Mouse (Mus musculus) forebrain, embryonic 10.5 days (tissue): ENCODE results near the gene Carns1. TPM values are rescaled to one million over a fixed set of nuclear protein-coding genes. Genes with fewer than 3 reads are reported as not detected.

Source experiments
- DNase-seq: peaks from one replicate; pipeline ENCODE4 v3.0.0-alpha.2; 2017; ENCODE audit warnings: low spot score; ENCODE audit errors: extremely low spot score
- H3K27ac ChIP-seq: fragments of 300-500 bp; sonication (generic); 2 replicates; pipeline ENCODE4 v1.5.1; 2016; ENCODE audit warnings: mild to moderate bottlenecking
- H3K27me3 ChIP-seq: fragments of 300-500 bp; sonication (generic); 2 replicates; pipeline ENCODE4 v1.6.1; 2016; ENCODE audit warnings: mild to moderate bottlenecking; ENCODE audit not compliant: poor library complexity, severe bottlenecking
- H3K36me3 ChIP-seq: fragments of 300-500 bp; sonication (generic); replicated peaks from 2 replicates; pipeline ENCODE4 v1.6.1; 2016; ENCODE audit warnings: mild to moderate bottlenecking, moderate library complexity
- H3K4me1 ChIP-seq: fragments of 300-500 bp; sonication (generic); 2 replicates; pipeline ENCODE4 v1.6.1; 2016
- H3K4me3 ChIP-seq: fragments of 300-500 bp; sonication (generic); 2 replicates; pipeline ENCODE4 v1.5.1; 2016; ENCODE audit warnings: mild to moderate bottlenecking, moderate library complexity
- H3K9me3 ChIP-seq: fragments of 300-500 bp; sonication (generic); 2 replicates; pipeline ENCODE4 v1.6.1; 2016; ENCODE audit warnings: mild to moderate bottlenecking, moderate library complexity
- WGBS: fragments of 180-500 bp; shearing (Covaris S2); methylation state at CpG from one replicate; pipeline ENCODE4 v1.1.7; 2016; 5-methylcytosine and 5-hydroxymethylcytosine counted together
- polyA plus RNA-seq: library from polyadenylated mRNA; unstranded; fragments of >200 nt; fragmentation: Nextera tagmentation; extraction: Ambion mirVana; gene quantifications from 2 replicates; pipeline ENCODE4 v1.2.1, GENCODE M21; 2016

Carns1 gene
- polyA plus RNA-seq, 1 experiment from 2014 or later = 2.5 TPM

GRCm38 (mm10) chr19:4150567-4151487 is 24.5 kb downstream of the Carns1 start:
- peaks cover 52% of the 10 kb centered on the region for H3K36me3 ChIP-seq
- H3K27me3 ChIP-seq = no peaks in the 10 kb centered on the region
- no peak overlapping the region for H3K27ac ChIP-seq
- peaks cover 3% of the 10 kb centered on the region; the same call in 1 of the 2 replicates for H3K9me3 ChIP-seq
- DNase-seq = no peak
- H3K4me3 ChIP-seq = no peak overlapping the region
- WGBS = 91% methylated on average over 22 of the region's 22 CpGs
- peaks cover 48% of the 10 kb centered on the region for H3K4me1 ChIP-seq

GRCm38 (mm10) chr19:4149764-4150461 is 25.4 kb downstream of the Carns1 start:
- peaks cover 39% of the 10 kb centered on the region for H3K4me1 ChIP-seq
- 95% methylated on average over 17 of the region's 17 CpGs for WGBS
- no peak for DNase-seq
- peaks cover 42% of the 10 kb centered on the region for H3K36me3 ChIP-seq
- peak overlapping the region; percentile 73; the same call in 1 of the 2 replicates for H3K4me3 ChIP-seq
- H3K27ac ChIP-seq = no peak overlapping the region
- no peaks in the 10 kb centered on the region for H3K27me3 ChIP-seq
- peaks cover 6% of the 10 kb centered on the region; the same call in 1 of the 2 replicates for H3K9me3 ChIP-seq

- Histone ChIP-seq H3K4me3 (peak overlapping the region; percentile 73), H3K36me3 (peaks cover 40% of the 10 kb centered on the region), H3K9me3 (peaks cover 6% of the 10 kb centered on the region; the same call in 1 of the 2 replicates), H3K27ac (no peak overlapping the region), H3K4me1 (peaks cover 34% of the 10 kb centered on the region), H3K27me3 (no peaks in the 10 kb centered on the region)
- WGBS = 90% methylated on average over 11 of the region's 11 CpGs
- no peak for DNase-seq
Observed at GRCm38 (mm10) chr19:4149283-4149682, 26.0 kb downstream of the Carns1 start.

- Histone ChIP-seq H3K27ac (peak overlapping the region; percentile 88), H3K9me3 (peaks cover 6% of the 10 kb centered on the region; the same call in 1 of the 2 replicates), H3K4me1 (peaks cover 34% of the 10 kb centered on the region), H3K36me3 (peaks cover 40% of the 10 kb centered on the region), H3K4me3 (peak overlapping the region; percentile 73), H3K27me3 (no peaks in the 10 kb centered on the region)
- DNase-seq = no peak
- WGBS = 7% methylated on average over 8 of the region's 8 CpGs
Observed at GRCm38 (mm10) chr19:4148819-4149218, 26.5 kb downstream of the Carns1 start.

GRCm38 (mm10) chr19:4148491-4148806 is 26.8 kb downstream of the Carns1 start, which contains the start of gene Coro1b:
Gene Coro1b, plus strand, starts transcription at chr19:4148619.
- Histone ChIP-seq H3K4me3 (peak within 1 kb of the TSS; percentile 73), H3K27me3 (no peaks in the 10 kb centered on the region), H3K4me1 (peaks cover 34% of the 10 kb centered on the region), H3K9me3 (peaks cover 6% of the 10 kb centered on the region; the same call in 1 of the 2 replicates), H3K36me3 (peaks cover 37% of the 10 kb centered on the region), H3K27ac (peak within 1 kb of the TSS; percentile 88)
- WGBS = under 1% methylated on average over 33 of the region's 33 CpGs
- peak; percentile 93 for DNase-seq

- Histone ChIP-seq H3K36me3 (peaks cover 32% of the 10 kb centered on the region), H3K4me1 (peaks cover 34% of the 10 kb centered on the region), H3K9me3 (peaks cover 6% of the 10 kb centered on the region; the same call in 1 of the 2 replicates), H3K27me3 (no peaks in the 10 kb centered on the region), H3K4me3 (peak overlapping the region; percentile 73), H3K27ac (peak overlapping the region; percentile 88)
- no peak for DNase-seq
- 39% methylated on average over 9 of the region's 9 CpGs for WGBS
Observed at GRCm38 (mm10) chr19:4147782-4148490, 27.3 kb downstream of the Carns1 start.

- no peaks in the 10 kb centered on the region for H3K27me3 ChIP-seq
- WGBS = 40% methylated on average over 3 of the region's 3 CpGs
- H3K4me1 ChIP-seq = peaks cover 34% of the 10 kb centered on the region
- peaks cover 6% of the 10 kb centered on the region; the same call in 1 of the 2 replicates for H3K9me3 ChIP-seq
- no peak overlapping the region for H3K4me3 ChIP-seq
- peaks cover 23% of the 10 kb centered on the region for H3K36me3 ChIP-seq
- 0 out of 2 replicates have a peak overlapping the region, but pooled peaks have one; percentile 8 for H3K27ac ChIP-seq
- DNase-seq = no peak
Observed at GRCm38 (mm10) chr19:4147022-4147405, 28.3 kb downstream of the Carns1 start.

- Histone ChIP-seq H3K27me3 (no peaks in the 10 kb centered on the region), H3K9me3 (peaks cover 6% of the 10 kb centered on the region; the same call in 1 of the 2 replicates), H3K4me1 (peaks cover 34% of the 10 kb centered on the region), H3K36me3 (peaks cover 18% of the 10 kb centered on the region), H3K4me3 (no peak overlapping the region), H3K27ac (0 out of 2 replicates have a peak overlapping the region, but pooled peaks have one; percentile 8)
- whole genome bisulfite sequencing = 60% methylated on average over 12 of the region's 12 CpGs
- no peak for DNase-seq
Observed at GRCm38 (mm10) chr19:4146366-4147021, 28.8 kb downstream of the Carns1 start.

- Histone ChIP-seq H3K4me3 (no peak overlapping the region), H3K9me3 (peaks cover 6% of the 10 kb centered on the region; the same call in 1 of the 2 replicates), H3K36me3 (peaks cover 12% of the 10 kb centered on the region), H3K27ac (no peak overlapping the region), H3K27me3 (no peaks in the 10 kb centered on the region), H3K4me1 (peaks cover 34% of the 10 kb centered on the region)
- WGBS = 89% methylated on average over 5 of the region's 5 CpGs
- DNase-seq = no peak
Observed at GRCm38 (mm10) chr19:4145936-4146335, 29.3 kb downstream of the Carns1 start.

- Histone ChIP-seq H3K4me3 (no peak overlapping the region), H3K9me3 (peaks cover 6% of the 10 kb centered on the region; the same call in 1 of the 2 replicates), H3K36me3 (peaks cover 1% of the 10 kb centered on the region; the same call in 1 of the 2 replicates), H3K27ac (no peak overlapping the region), H3K4me1 (peaks cover 34% of the 10 kb centered on the region), H3K27me3 (no peaks in the 10 kb centered on the region)
- no peak for DNase-seq
- WGBS = 85% methylated on average over 16 of the region's 16 CpGs
Observed at GRCm38 (mm10) chr19:4144550-4145498, 30.5 kb downstream of the Carns1 start.

- peaks cover 6% of the 10 kb centered on the region; the same call in 1 of the 2 replicates for H3K9me3 ChIP-seq
- H3K36me3 ChIP-seq = no peaks in the 10 kb centered on the region
- no peak within 1 kb of the TSS for H3K4me3 ChIP-seq
- no peaks in the 10 kb centered on the region for H3K27me3 ChIP-seq
- 80% methylated on average over 7 of the region's 7 CpGs for WGBS
- no peak for DNase-seq
- H3K4me1 ChIP-seq = peaks cover 34% of the 10 kb centered on the region
- H3K27ac ChIP-seq = 0 out of 2 replicates have a peak within 1 kb of the TSS, but pooled peaks have one; percentile 15
Observed at GRCm38 (mm10) chr19:4143759-4144268, 31.5 kb downstream of the Carns1 start, which contains the start of gene Cabp4. Gene Cabp4, minus strand, starts transcription at chr19:4144033.
